In the genomic region with DNA sequence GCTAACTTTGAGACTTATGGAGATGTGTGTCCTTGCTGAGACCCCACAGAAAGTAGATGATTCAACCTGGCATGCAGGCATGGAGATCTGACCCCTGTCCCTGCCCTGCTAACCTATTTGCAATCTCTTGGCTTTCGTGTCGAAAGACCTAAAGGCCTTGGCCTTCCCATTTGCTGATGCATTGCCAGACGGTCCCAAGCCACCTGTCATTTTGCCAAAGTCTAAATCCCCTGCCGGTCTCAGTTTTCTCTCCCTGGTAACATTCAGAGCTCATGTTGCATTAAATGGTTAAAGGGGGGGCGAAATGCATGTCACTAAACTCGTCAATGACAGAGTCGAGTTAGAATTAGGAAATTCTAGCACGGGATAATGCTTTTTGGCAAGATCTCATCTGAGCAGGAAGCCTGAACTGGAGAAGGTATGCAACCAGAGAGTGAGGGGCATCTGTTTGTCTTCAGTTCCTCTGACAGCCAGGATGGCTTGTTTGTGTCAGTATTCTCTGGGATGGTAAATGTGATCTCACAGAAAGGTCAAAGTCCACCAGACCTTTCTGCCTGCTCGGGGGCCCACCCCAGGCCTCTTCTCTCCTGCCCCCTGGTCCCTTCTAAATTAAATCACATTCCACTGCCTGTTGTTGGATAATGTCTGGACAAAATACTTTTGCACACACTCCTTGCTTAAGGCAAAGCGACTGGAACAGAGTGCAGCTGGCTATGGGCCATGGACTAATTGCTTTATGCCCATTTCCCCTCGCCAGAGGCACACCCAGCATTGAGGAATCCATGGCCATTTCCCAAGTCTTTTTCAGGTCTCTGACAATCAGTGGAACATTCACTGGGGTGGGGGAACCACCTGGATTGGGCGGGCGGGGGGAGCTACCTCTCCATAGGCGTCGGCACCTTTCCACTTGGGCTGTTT, we compare ENCODE assay signal across 9 mouse cellular contexts.
DNase-seq lines count a peak whose midpoint lies in the region; ATAC-seq lines count a peak whose summit lies in the region.
"Had no signal": no experiment of that assay in that cellular context is flagged by ENCODE, and none has a peak within 500 bp of the region (broad histone marks: within the 10 kb centered on the region; RNA-seq: fewer than 3 reads in every experiment).

No protein-coding gene starts in this region.

- 40% methylated on average over 15 of the region's 15 CpGs for WGBS in heart, embryonic 10.5 days
- 24% methylated on average over 15 of the region's 15 CpGs for WGBS in kidney, embryonic 15.5 days

- peak; percentile 12 for DNase-seq in urinary bladder, postnatal 25 days (ENCODE audit: low spot score)
- DNase-seq in urinary bladder, postnatal 10 days (ENCODE audit: low spot score): no peak
- no peak for DNase-seq in heart, embryonic 10.5 days (ENCODE audit: low spot score)
- peak; percentile 51 for DNase-seq in lung, postnatal 14 days
- DNase-seq in spleen, adult 18-20 months: no peak
- DNase-seq in cerebellum, adult 11-12 months: no peak

- ATAC-seq in kidney, embryonic 15.5 days (replicated peaks; ENCODE audit: low FRiP score): peak; percentile 62
- no peak for ATAC-seq in megakaryocyte-erythroid progenitor cell, adult 5-6 weeks (replicated peaks; ENCODE audit: low FRiP score, low TSS enrichment, poor library complexity, severe bottlenecking)

- peak overlapping the region; percentile 24 for H3K4me2 ChIP-seq in kidney, embryonic 15.5 days

- H3K9me3 ChIP-seq in heart, embryonic 10.5 days: no peaks in the 10 kb centered on the region
- no peaks in the 10 kb centered on the region for H3K9me3 ChIP-seq in kidney, embryonic 15.5 days (replicated peaks)

- H3K27me3 ChIP-seq in heart, embryonic 10.5 days (ENCODE audit: insufficient read depth, poor library complexity, severe bottlenecking): no peaks in the 10 kb centered on the region
- H3K27me3 ChIP-seq in kidney, embryonic 15.5 days: no peaks in the 10 kb centered on the region

- H3K4me1 ChIP-seq in heart, embryonic 10.5 days: peaks cover 27% of the 10 kb centered on the region
- peaks cover 64% of the 10 kb centered on the region for H3K4me1 ChIP-seq in kidney, embryonic 15.5 days

- 0 out of 2 replicates have a peak, but pooled peaks cover 2% of the 10 kb centered on the region for H3K36me3 ChIP-seq in heart, embryonic 10.5 days
- no peaks in the 10 kb centered on the region for H3K36me3 ChIP-seq in kidney, embryonic 15.5 days
- H3K36me3 ChIP-seq: G1E had no signal

- no peak overlapping the region for H3K4me3 ChIP-seq in heart, embryonic 10.5 days
- H3K4me3 ChIP-seq in kidney, embryonic 15.5 days (replicated peaks): no peak overlapping the region

- H3K9ac ChIP-seq in kidney, embryonic 15.5 days: no peak overlapping the region

- H3K27ac ChIP-seq in heart, embryonic 10.5 days: peak overlapping the region; percentile 74
- H3K27ac ChIP-seq in kidney, embryonic 15.5 days: peak overlapping the region; percentile 85

Comparison
In these comparisons a context has a peak if more than half of its experiments do, and no peak if none do; other contexts are left out.
1. DNase-seq: peak in urinary bladder, postnatal 25 days (single experiment) and lung, postnatal 14 days (single experiment); none in urinary bladder, postnatal 10 days (single experiment), heart, embryonic 10.5 days (single experiment), spleen, adult 18-20 months (0 of 2) and cerebellum, adult 11-12 months (single experiment).